Mouse (Mus musculus) T-cell, adult 2 months (primary cell): ENCODE measurements around the gene Fto.

ENCODE experiments used
- DNase-seq: peaks from one replicate; pipeline ENCODE4 v3.0.0; 2022; ENCODE audit warnings: low spot score

Gene Fto

DNA sequence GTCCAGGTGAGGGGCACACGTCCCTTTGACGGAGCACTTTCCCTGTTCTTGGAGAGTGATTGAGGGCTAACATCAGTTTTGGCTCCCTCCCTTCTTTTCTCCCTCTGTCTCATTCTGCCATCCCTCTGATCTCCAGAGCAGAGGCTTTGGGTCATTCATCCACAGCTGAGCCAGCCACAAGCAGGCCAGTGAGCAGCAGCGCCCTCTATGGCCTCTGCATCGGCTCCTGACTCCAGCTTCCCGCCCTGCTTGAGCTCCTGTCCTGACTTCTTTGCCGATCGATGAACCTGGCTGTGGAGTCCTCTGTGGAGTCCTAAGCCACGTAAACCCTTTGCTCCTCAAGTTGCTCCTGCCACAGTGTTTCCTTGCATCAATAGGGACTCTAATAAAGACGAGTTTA is 10.9 kb downstream of the Fto start:
- DNase-seq = no peak

- DNase-seq = no peak
Measured at GRCm38 (mm10) chr8:91324916-91325315, 11.6 kb downstream of the Fto start.

DNA sequence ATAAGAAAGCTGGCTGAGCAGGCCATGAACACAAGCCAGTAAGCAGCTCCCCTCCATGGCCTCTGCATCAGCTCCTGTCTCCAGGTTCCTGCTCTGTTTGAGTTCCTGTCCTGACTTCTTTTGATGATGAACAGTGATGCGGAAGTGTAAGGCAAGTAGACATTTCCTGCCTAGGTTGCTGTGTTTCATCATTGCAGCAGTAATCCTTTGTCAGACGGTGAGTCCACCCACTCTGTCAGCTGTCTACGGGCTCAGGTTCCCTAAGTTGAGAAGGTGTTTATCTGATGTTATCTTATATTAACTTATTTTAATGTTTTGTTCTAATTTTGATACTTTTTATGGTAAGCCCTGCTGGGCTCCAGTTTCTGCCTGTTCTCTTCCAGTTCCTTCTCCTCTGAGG is 12.7 kb downstream of the Fto start:
- DNase-seq = peak; percentile 4

DNA sequence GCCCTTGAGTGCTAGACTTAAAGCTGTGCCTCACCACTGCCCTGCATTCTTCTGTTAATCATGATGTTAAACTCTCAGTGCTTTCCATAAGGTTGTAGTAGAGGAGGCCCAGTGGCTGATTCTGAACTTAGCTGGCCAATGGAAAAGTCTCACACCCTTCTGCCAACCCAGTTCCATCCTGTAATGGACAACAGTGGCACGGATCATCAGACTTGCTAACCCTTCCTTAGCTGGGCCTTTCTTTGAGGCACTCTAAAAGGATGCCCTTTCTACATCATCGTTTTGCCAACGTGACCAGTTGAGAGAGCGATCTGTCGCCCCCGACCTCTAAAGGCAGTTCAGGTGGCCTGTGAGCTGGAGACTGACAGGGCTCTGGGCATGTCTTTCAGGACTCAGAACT is 13.6 kb downstream of the Fto start:
- no peak for DNase-seq

- no peak for DNase-seq
Measured at GRCm38 (mm10) chr8:91327471-91328205, 14.3 kb downstream of the Fto start.

- DNase-seq = no peak
Measured at GRCm38 (mm10) chr8:91329056-91329455, 15.7 kb downstream of the Fto start.

DNA sequence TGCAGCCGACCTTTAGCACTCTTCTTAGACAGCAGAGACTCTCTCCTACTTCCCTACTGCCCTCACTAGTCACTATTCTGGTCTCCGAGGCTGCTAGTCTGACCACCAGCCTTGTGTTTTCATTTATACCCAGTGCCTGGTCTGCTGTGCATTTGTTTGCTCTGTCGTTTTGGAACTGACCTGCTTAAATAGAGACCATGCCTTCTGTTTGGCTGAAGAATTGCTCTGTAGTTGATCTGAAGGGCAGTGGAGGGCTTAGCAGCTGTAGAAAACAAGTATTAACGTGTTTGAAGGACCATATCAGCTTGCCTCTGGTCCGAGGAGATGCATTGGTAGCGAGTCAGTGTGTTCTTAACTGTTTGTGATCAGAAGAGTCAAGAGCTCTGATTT is 16.1 kb downstream of the Fto start:
- no peak for DNase-seq

- no peak for DNase-seq
Measured at GRCm38 (mm10) chr8:91338389-91339154, 25.2 kb downstream of the Fto start.

GRCm38 (mm10) chr8:91339651-91340050 is 26.3 kb downstream of the Fto start:
- no peak for DNase-seq

DNA sequence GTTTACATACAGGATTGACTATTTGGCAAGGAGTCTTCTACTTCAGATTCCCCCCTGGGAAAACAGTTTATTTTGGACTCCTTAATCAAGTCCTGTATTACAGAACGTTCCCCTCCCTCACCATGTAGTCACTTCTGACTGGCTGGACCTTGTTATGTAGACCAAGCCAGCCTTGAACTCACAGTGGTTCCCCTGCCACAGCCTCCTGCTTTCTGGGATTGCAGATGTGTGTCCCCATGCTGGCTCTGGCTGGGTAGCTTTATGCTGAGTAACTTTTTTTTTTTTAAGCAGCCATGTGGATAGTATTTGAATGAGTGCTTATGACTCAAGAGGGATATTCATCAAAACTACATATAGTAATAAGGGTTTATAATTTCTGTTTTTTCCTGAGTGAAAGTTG is 27.4 kb downstream of the Fto start:
- no peak for DNase-seq

GRCm38 (mm10) chr8:91342196-91342595 is 28.9 kb downstream of the Fto start:
- DNase-seq = no peak

- DNase-seq = no peak
Measured at GRCm38 (mm10) chr8:91342798-91343197, 29.5 kb downstream of the Fto start.

- DNase-seq = no peak
Measured at GRCm38 (mm10) chr8:91344659-91345058, 31.3 kb downstream of the Fto start.

- no peak for DNase-seq
Measured at GRCm38 (mm10) chr8:91347146-91347545, 33.8 kb downstream of the Fto start.

DNA sequence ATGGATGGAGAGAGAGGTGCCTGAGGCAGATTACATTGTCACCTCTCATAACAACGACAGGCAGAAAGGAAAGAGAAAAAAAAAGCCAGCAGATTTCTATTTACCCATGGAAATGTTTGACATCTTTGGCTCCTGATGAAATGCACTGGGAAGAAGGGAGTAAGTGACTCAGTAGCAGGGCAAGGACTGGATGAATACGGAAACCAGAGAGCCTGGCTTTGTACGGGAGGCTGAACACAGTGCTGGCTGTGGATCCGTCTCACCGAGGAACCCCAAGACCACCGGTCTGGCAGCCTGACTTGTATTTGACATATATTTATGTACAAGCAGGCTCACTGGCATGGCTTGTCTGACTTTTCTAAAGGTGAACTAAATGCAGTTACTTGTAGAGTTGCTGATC is 34.3 kb downstream of the Fto start:
- DNase-seq = no peak

DNA sequence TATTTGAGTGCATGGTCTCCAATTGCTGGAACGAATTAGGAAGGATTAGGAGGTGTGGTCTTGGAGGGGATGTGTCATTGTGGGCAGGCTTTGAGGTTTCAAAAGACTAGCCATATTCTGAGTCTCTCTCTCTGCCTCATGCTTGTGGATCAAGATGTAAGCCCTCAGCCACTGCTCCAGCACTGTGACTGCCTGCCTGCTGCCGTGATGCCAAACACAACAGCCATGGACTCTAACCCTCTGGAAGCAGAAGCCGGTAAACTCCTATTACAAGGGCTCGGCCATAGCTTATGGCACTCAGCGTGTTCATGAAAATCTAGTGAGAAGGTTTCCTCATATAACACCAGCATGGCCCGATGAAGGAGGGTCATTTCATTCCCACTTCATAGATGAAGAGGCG is 36.5 kb downstream of the Fto start:
- no peak for DNase-seq

DNA sequence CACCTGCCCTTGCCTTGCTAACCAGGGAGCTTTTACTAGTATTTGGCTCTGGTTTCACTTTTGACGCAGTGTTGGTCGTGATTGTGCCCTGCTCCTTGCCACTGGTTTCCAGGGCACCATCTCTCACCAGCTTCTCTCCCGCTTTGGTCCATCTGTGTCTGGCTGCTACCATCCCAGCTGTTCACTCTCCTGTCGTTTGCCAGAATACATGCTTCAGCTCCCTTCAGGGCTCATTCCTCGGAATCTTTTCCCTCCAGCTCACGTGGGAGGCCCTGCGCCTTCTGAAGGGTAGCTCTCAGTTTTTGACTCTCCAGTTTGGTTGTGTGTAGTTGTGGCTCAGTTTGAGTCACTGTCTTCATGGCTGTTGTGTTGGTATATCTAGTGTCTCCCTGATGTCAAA is 37.3 kb downstream of the Fto start:
- DNase-seq = no peak

DNA sequence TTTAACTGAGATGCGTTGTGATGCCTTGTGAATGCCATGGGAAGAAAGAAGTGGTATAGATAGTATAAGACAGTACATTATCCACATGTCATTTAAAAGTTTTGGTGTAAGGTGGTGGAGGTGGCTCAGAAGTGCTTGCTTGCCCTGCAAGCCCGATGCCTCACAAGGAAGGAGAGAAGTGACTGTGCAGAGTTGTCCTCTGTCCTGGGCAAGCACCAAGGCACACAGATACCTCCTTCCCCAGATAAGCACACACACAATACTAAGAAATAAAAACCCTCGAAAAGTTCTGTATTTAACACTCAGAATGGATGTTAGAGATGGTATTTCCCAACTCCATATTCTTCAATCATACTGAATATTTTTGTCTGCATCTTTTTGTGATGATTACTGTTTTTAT is 39.3 kb downstream of the Fto start:
- DNase-seq = no peak

DNA sequence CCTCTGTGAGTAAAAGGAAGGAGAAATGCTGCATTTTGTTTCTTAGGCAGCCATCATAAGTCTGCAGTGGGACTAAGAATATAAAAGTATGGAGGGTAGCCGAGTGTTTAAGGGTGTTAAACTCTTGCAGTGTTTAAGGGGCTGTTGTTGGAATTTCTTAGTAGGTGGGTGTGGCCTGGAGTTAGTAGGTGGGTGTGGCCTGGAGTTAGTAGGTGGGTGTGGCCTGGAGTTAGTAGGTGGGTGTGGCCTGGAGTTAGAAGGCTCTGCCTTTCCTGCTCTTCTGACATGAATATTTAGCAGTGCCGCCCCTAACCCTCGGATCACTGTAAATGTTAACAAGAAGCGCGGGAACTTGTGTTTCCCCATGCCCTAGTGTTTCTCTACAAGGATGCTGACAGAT is 39.7 kb downstream of the Fto start:
- DNase-seq = no peak

DNA sequence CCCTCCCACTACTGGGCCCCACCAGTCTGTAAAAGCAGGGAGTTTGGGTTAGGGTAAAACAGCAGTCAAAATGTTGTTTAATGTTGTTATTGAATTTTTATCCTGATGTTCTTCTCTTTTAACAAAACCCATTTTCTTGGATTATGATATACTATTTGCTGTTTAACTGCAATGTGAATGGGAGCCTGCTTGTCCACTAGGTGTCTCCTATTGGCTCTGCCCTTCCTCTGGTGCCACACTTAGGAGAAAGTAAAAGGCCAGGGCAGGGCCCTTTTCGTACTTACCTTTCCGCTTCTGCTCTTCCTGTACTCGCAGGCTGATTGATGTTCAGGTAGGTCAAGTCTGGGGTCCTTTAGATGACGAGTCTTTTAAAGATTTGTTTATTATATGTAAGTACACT is 40.6 kb downstream of the Fto start:
- DNase-seq = no peak

- no peak for DNase-seq
Measured at GRCm38 (mm10) chr8:91355301-91355905, 42.1 kb downstream of the Fto start.

- DNase-seq = no peak
Measured at GRCm38 (mm10) chr8:91355956-91356699, 42.8 kb downstream of the Fto start.
